Mouse (Mus musculus) retina, embryonic 14.5 days (tissue): Measurements from ENCODE around the gene Cdkl5.

Experiments used
- DNase-seq: peaks from one replicate; pipeline ENCODE4 v3.0.0-alpha.2; 2015; ENCODE audit warnings: low spot score

Gene Cdkl5

GRCm38 (mm10) chrX:160994543-160995121 lies at the start of gene Cdkl5:
TSS of gene Cdkl5 (minus strand) at chrX:160994704.
- peak; percentile 93 for DNase-seq

GRCm38 (mm10) chrX:161033235-161033803 lies 38.8 kb upstream of the Cdkl5 start:
- DNase-seq = peak; percentile 75

- peak; percentile 23 for DNase-seq
Observed at GRCm38 (mm10) chrX:161032423-161032822, 37.9 kb upstream of the Cdkl5 start.

- peak; percentile 2 for DNase-seq
Observed at GRCm38 (mm10) chrX:161030233-161030632, 35.7 kb upstream of the Cdkl5 start.

- no peak for DNase-seq
Observed at GRCm38 (mm10) chrX:161024475-161024874, 30.0 kb upstream of the Cdkl5 start.

GRCm38 (mm10) chrX:161021548-161021947 lies 27.0 kb upstream of the Cdkl5 start:
- peak; percentile 1 for DNase-seq

GRCm38 (mm10) chrX:161018179-161018578 lies 23.7 kb upstream of the Cdkl5 start:
- no peak for DNase-seq

GRCm38 (mm10) chrX:161006272-161006671 lies 11.8 kb upstream of the Cdkl5 start:
- no peak for DNase-seq

- DNase-seq = peak; percentile 30
Observed at GRCm38 (mm10) chrX:160996051-160996450, 1.5 kb upstream of the Cdkl5 start.

- peak; percentile 61 for DNase-seq
Observed at GRCm38 (mm10) chrX:160995131-160995667, 695 bp upstream of the Cdkl5 start.

- DNase-seq = no peak
Observed at GRCm38 (mm10) chrX:160993749-160994539, 560 bp downstream of the Cdkl5 start.

GRCm38 (mm10) chrX:160992703-160993102 lies 1.8 kb downstream of the Cdkl5 start:
- peak; percentile 1 for DNase-seq

- no peak for DNase-seq
Observed at GRCm38 (mm10) chrX:160990276-160990675, 4.2 kb downstream of the Cdkl5 start.

GRCm38 (mm10) chrX:160977919-160978318 lies 16.6 kb downstream of the Cdkl5 start:
- no peak for DNase-seq

- no peak for DNase-seq
Observed at GRCm38 (mm10) chrX:160971991-160972545, 22.4 kb downstream of the Cdkl5 start.

- DNase-seq = no peak
Observed at GRCm38 (mm10) chrX:160958593-160959131, 35.8 kb downstream of the Cdkl5 start.

GRCm38 (mm10) chrX:160949583-160949982 lies 44.9 kb downstream of the Cdkl5 start:
- no peak for DNase-seq

GRCm38 (mm10) chrX:160944722-160945121 lies 49.8 kb downstream of the Cdkl5 start:
- DNase-seq = no peak

GRCm38 (mm10) chrX:160935541-160935940 lies 59.0 kb downstream of the Cdkl5 start:
- DNase-seq = peak; percentile 9

GRCm38 (mm10) chrX:160930656-160931055 lies 63.8 kb downstream of the Cdkl5 start:
- no peak for DNase-seq

GRCm38 (mm10) chrX:160928870-160929269 lies 65.6 kb downstream of the Cdkl5 start:
- DNase-seq = no peak

- DNase-seq = no peak
Observed at GRCm38 (mm10) chrX:160919022-160919637, 75.4 kb downstream of the Cdkl5 start.
